Mouse (Mus musculus) CH12F3 (cell line): ENCODE data around the gene Tpr.

Experiments
- in situ Hi-C: fragments of 300-500 bp; cut with MboI; formaldehyde crosslinking; loops from 2 replicates; pipeline ENCODE4 v1.14.3; 2020; ENCODE audit warnings: low sequenced_read_pairs

The Tpr gene

DNA sequence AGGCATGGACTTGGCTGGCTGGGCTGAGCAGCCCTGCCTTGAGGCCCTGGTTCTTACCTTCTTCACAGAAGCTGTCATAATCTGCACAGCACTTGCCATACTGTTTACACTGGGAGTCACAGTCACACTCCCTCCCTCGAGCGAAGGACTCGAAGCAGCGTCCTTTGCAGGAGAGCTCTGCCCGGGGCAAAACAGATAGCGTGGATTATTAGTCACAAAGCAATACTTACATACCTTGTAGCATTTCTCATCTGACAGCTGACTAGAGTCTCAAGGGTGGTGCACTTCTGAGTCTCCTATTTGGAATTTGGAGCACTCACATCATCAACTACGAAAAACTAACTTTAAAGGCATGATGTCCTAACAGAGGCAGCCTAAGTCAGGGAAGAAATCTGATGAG is 68.0 kb downstream of the Tpr start:
- in situ Hi-C loops: no loop called here

DNA sequence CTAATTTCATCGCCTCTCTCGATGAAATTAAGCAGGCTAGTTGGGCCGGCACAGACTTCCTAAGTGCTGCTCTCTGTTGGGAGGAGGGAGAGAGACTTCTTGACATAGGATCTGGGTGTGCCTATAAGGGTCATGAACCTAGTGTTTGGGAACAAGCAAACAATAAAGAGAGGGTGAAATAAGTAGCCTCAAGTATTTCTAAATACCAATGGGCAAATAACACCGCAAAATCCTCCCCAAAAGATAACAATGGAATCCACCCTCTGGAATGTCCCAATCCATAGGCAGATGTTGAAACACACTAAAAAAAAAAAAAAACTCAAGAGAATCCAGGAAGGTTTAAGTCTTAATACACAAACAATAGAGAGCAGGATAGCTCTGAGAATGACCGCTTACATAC is 70.4 kb downstream of the Tpr start:
- in situ Hi-C loops: no loop called here

DNA sequence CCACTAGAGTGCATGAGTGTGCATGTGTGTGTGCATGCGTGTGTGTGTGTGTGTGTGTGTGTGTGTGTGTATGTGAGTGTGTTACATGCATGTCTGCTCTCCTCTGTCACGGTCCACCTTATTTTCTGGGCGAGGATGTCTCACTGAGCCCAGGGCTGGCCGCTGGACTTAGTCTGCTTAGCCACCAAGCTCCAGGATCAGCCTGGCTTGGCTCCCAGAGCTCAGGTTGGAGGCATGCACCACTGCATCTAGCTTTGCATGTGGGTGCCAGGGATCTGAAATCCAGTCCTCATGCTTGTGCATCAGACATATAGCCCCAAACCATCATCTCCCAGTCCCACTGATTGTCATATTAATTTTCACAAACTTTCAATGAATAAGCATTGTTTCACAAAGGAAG is 71.1 kb downstream of the Tpr start:
- in situ Hi-C loops: no loop called here

DNA sequence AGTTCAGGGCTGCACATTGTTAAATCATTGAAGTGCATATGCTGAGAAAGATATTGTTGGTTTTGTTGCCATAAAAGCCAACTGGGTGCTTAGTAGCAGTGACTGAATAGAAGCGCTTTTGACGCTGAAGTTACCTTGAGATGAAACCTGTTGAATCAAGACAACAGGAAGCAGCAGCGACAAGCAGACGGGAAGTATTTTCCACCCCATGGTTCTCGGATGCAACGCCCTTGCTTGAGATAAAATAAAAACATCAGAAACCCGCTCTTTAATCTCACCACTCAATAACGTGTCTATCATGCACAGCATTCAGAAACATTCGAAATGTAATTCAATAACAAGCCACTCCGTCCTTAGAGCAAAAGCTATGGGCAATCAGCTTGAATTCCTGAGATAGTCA is 72.7 kb downstream of the Tpr start:
- in situ Hi-C loops: no loop called here

DNA sequence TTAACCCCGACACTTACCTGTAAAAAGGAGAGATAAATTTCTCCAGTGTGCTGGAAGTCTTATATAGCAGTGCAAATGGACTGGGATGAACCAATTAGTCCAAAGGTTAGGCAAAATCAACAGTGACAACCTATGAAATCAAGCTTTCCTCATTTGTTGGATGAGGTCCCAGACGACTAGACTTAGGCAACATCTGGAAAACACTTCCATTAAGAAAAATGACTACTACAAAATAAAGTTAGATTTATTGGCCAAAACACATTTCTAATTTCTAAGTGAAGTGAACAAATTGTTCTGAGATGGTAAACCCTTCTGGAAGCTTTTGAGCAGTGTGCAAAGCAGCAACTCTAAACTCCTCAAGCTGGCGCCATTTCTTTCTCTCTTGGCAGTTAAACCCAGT is 73.5 kb downstream of the Tpr start, which contains the start of gene Prg4:
Gene Prg4, minus strand, starts transcription at position 34 of the 400 bp plus-strand sequence.
- in situ Hi-C loops: no loop called here

DNA sequence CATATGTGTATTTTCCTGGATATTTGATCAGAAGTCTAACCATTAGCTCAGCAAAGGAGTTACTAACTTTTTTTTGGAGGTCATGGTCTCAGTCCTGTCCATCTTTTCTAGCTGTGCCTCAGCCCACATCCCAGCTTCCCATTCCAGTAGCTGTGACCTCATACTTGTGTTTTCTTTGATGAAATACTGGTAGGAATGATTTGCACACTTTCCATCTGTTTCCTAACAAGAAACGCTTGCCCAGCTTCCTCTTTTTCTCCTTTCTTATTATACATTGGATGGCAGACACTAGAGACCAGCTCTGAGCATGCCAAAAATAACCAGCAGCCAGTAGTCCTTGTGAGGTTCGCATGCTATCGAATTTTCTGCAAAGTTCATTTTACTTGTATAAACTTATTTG is 77.4 kb downstream of the Tpr start:
- in situ Hi-C loops: no loop called here

DNA sequence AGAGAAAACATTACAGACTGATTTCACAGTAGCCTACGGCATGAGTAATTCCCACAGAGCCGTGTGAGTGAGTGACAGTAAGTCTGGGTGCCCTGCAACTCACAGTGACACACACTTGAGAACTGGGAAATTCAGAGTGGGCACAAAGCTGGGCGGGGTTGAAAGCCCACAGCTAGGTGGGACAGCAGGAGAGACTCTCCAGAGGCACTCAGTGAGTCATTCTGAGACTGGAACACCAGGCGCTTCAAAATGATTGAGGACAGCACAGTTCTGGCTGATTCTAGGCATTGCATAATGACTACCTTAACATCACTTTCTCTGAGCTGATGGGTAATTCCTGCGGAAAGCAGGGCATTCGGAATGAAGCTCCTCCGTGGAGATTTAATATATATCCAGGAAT is 79.9 kb downstream of the Tpr start:
- in situ Hi-C loops: no loop called here

DNA sequence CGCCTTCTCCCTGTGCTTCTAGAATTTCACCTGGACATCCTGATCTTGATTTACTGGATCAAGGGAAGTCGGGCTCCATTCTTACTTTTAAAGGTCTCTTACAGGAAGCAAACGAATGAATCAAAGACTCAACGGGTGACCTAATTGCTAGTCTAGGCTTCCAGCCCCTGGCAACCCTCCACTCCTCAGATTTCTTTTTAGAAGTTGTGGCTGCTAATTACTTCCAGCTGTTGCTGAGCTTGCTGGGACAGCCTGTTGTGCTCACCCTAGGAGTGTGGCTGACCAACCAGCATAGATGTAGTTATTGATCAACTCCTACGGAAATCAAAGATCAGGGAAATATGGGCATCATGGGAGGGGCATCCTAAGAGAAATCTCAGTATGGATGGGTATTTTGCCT is 88.0 kb downstream of the Tpr start:
- in situ Hi-C loops: no loop called here

DNA sequence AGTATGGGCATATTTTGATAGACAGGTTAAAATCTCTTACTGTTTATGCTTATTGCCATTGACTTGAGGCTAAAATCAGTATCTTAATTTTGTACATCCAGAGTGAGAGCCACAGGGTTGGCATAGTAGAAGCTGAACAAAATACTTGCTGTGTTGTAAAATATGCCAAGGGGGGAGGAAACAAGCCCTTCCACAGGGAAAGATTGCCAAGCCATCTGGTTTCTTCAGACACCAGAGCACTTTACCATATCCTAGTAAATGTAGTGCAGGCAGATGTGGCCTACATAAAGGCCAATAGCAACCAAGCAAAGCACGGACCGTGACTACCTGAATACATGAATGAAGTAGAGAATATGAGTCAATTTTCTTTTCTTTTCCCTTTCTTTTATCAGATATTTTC is 96.5 kb downstream of the Tpr start:
- in situ Hi-C loops: no loop called here

DNA sequence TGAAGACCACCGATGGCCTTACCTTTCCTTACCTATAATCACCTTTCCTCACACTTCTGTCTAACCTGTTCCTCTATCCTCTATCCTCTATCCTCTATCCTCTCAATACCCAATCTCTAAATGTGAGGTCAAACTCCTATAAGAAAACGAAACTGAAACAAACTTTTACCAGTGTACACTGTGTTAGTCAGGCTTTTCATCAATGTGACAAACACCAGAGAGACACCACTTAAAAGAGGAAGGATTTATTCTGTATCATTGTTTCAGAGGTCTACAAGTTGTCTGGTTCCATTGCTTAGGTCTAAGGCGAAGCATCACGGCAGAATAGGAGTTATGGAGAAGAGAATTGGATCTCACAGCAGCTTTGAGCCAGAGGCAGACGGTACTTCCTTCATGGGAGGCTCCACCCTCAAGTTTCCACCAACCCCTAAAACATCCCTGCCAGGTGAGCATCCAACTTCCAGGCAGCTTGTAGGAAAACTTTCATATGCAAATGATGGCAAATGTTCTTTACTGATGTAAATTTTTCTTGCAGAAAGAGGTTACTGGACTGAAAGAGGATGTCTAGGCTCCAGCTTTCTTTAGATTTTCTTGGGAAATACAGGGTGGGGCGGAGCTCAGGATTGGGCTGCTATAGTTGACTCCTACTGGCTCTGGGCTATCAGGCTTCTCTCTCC is 104.1 kb downstream of the Tpr start:
- in situ Hi-C loops: no loop called here

DNA sequence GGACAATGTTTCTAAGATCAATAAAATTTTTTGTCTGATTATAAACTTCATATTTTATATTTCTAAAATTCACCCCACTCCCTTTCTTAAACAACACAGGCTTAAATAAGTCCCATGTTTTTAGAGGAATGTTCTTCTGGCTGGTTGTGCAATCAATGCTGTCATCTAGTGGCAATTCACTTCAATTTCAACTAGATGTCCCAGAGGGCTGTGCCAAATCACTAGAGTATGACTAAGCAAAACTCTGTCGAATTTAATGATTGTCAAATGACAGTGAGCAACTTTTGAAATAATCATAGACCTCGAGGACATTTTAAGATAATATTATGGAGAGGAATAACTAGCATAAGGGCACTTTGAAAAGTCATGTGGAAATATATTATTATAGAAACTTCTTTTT is 105.1 kb downstream of the Tpr start:
- in situ Hi-C loops: no loop called here

DNA sequence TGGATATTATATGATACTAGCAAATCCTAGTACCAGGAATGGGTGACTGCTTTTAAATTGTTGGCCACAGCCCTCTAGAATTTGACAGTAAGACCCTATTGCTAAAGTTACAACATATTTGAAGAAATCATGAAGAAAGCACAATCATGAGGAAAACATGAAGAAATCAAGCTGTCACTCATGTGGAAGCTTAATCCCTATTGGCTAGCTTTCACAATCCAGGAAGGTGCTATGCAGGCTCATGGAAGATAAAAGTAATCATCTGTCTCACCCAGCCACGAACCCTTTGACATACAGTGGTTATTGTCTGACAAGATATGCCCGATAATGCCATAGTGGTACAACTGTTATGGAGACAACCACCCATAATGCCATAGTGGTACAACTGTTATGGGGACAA is 105.5 kb downstream of the Tpr start:
- in situ Hi-C loops: no loop called here
